Mouse (Mus musculus) kidney, adult 8-10 months (tissue): ENCODE measurements around the gene Tsga10.

Source experiments
- DNase-seq, 2 experiments: peaks; one replicate each; pipeline ENCODE4 v3.0.0; 2022

Tsga10 gene

GRCm38 (mm10) chr1:37866286-37866685, at the start of gene Tsga10:
Gene Tsga10 (minus strand): TSS chr1:37866429.
- DNase-seq, result no peak

- no peak for DNase-seq
Measured at GRCm38 (mm10) chr1:37912751-37913150, 46.5 kb upstream of the Tsga10 start.

GRCm38 (mm10) chr1:37903178-37903577, 36.9 kb upstream of the Tsga10 start:
- DNase-seq, result peak in 1 of 2 experiments; percentile 25

- DNase-seq, result no peak
Measured at GRCm38 (mm10) chr1:37900288-37900687, 34.1 kb upstream of the Tsga10 start.

GRCm38 (mm10) chr1:37899816-37900215, 33.6 kb upstream of the Tsga10 start:
- DNase-seq, result no peak

GRCm38 (mm10) chr1:37894606-37895005, 28.4 kb upstream of the Tsga10 start:
- DNase-seq, result no peak

- no peak for DNase-seq
Measured at GRCm38 (mm10) chr1:37891400-37891799, 25.2 kb upstream of the Tsga10 start.

GRCm38 (mm10) chr1:37890025-37890652, 23.9 kb upstream of the Tsga10 start, which contains the start of the genes Mitd1 and Mrpl30:
Gene Mitd1 (minus strand): TSS chr1:37890411.
Gene Mrpl30 (plus strand): TSS chr1:37890477.
- peak; percentile 87 to 92 for DNase-seq

GRCm38 (mm10) chr1:37889206-37889605, 23.0 kb upstream of the Tsga10 start:
- DNase-seq, result no peak

GRCm38 (mm10) chr1:37884451-37884850, 18.2 kb upstream of the Tsga10 start:
- DNase-seq, result no peak

GRCm38 (mm10) chr1:37883411-37883810, 17.2 kb upstream of the Tsga10 start:
- no peak for DNase-seq

GRCm38 (mm10) chr1:37877736-37878460, 11.7 kb upstream of the Tsga10 start:
- no peak for DNase-seq

- DNase-seq, result no peak
Measured at GRCm38 (mm10) chr1:37873157-37873556, 6.9 kb upstream of the Tsga10 start.

- DNase-seq, result peak; percentile 86 to 91
Measured at GRCm38 (mm10) chr1:37872131-37873067, 6.2 kb upstream of the Tsga10 start.

GRCm38 (mm10) chr1:37871704-37872103, 5.5 kb upstream of the Tsga10 start, which contains the start of gene Lipt1:
Gene Lipt1 (plus strand): TSS chr1:37871738.
- DNase-seq, result no peak

- DNase-seq, result no peak
Measured at GRCm38 (mm10) chr1:37869362-37869761, 3.1 kb upstream of the Tsga10 start.

- DNase-seq, result no peak
Measured at GRCm38 (mm10) chr1:37868640-37869039, 2.4 kb upstream of the Tsga10 start.

GRCm38 (mm10) chr1:37867684-37868322, 1.6 kb upstream of the Tsga10 start:
- DNase-seq, result no peak

GRCm38 (mm10) chr1:37867056-37867455, 827 bp upstream of the Tsga10 start:
- peak in 1 of 2 experiments; percentile 74 for DNase-seq

GRCm38 (mm10) chr1:37865401-37866215, 621 bp downstream of the Tsga10 start:
- DNase-seq, result no peak
